Mouse (Mus musculus): Measurements from ENCODE around the gene Rab12.

DNA sequence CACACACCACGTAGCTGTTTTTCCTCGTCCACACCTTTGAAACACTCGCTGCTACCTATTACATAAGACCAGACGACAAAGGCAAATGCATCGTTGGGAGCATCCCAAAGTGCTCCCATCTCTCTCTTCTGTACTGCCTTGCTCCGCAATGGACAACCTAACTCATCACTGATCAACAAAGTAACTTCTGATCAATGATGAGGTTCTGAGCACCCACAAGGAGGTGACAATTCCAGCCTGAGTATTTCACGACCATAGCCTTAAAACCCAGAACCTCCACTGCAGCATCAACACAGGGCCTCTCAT, 72.6 kb downstream of the Rab12 start:
- TF ChIP-seq FOSL1 (IDR thresholded peaks at IDR 0.05; ENCODE audit: insufficient read depth, low read length, poor library complexity, severe bottlenecking), result no peak
- no peak for TF ChIP-seq CTCF (IDR thresholded peaks at IDR 0.05; ENCODE audit: control insufficient read depth, insufficient read depth, insufficient read length)
- TF ChIP-seq MAX (IDR thresholded peaks at IDR 0.05), result no peak

Measured in C2C12 (cell line).